Mouse (Mus musculus): ENCODE results near the gene Anxa3.
A peak's percentile ranks its signal among the peaks of the same experiment; 100 is the strongest.

The Anxa3 gene

DNA sequence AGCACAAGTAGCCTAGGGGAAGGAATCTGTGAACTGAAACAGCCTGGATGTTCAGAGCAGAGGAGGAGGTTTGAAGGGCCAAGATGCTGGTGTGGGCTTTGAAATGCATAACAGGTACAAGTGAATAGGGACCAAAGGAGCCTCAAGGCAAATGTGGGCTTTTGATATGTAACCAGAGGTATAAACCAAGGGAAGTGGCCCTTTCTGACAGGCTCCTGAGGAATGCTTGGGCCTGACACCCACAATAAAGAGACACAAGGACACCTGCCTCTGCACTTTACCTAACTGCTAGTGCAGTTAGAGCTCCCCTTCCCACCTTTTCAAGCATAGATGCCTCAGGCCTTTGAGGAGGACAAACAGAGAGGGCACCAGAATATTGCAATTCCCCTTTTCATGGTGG, 54.8 kb downstream of the Anxa3 start:
- DNase-seq (ENCODE audit: low spot score in 2 of 2) = no peak

DNA sequence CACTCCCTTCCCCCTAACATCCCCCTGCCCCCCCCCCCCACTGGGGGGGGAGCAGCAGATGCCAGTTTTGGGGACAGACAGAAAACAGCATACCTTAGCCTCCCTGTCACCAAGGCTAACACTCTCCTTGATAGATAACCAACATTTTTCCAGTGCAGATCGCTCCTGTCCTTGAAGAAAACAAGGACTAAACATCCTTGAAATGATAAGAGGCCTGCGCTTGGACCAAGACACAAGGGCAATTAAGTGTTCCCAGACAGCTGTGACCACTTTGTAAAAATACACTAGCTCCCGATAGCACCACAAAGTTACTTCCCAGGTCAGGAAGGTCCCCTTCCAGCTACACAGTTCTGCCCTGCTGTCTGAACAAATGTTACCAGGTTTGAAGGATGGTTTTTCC, 55.2 kb downstream of the Anxa3 start:
- DNase-seq (ENCODE audit: low spot score in 2 of 2) = no peak

DNA sequence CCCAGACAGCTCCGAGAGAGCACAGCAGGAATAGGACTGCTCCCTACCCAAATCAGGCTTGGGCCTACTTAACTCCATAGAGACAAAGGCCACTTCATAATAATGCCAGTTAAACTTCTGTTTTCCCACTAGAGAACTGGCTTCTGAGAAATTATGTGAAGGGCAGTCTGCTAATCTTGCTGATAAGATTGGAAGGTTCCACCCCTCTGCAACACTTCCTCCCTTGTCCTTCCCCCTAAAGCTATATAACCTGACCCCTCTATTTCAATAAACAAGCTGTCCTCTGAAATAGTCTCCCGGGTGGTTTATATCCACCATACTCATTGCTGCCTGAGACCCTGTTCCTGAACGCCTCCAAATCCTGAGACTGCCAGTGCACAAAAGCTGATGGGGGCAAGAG, 56.1 kb downstream of the Anxa3 start:
- no peak for DNase-seq (ENCODE audit: low spot score in 2 of 2)

DNA sequence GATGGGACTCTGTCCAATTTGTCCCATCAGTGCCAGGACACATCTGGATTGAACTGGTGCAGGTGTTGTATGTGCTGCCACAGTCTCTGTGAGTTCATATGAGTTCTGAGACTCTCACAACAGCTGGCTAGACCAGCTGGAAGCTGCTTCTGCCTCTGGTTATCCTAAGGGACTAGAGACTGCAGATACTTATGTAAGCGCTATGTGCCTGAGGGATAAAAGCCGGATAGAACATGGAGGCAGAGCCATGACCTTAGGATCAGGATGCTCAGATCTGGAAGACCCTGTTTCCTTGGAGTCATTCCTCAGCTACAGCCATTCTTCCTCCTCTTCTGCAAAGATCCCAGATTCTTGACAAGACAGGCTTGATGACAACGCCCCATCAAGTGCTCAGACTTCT, 60.3 kb downstream of the Anxa3 start:
- DNase-seq (ENCODE audit: low spot score in 2 of 2) = no peak

- DNase-seq (ENCODE audit: low spot score in 2 of 2) = no peak
These were observed 61.2 kb downstream of the Anxa3 start for GRCm38 (mm10) chr5:96854350-96854749.

- no peak for DNase-seq (ENCODE audit: low spot score in 2 of 2)
These were observed 66.8 kb downstream of the Anxa3 start for GRCm38 (mm10) chr5:96859938-96860337.

GRCm38 (mm10) chr5:96867171-96867570, 74.0 kb downstream of the Anxa3 start:
- DNase-seq (ENCODE audit: low spot score in 2 of 2) = no peak

DNA sequence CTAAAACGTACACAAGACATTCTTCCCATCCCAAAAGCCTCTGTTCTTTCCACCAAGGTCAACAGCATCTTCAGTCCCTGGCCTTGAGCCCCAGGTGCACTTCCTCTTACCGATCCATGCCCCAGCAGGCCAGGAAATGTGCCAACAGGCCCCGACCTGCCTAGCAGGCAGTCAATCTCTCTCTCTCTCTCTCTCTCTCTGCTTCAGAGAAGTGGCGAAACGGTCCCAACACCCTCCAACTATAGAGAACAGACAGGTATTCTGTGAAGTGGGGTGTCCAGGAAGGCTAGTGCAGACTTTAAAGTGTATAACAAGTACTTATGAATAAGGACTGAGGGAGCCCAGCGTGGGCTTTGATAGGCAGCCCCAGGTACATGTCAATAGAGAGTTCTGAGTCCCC, 75.8 kb downstream of the Anxa3 start:
- DNase-seq (ENCODE audit: low spot score in 2 of 2) = peak; percentile 50 to 62

DNA sequence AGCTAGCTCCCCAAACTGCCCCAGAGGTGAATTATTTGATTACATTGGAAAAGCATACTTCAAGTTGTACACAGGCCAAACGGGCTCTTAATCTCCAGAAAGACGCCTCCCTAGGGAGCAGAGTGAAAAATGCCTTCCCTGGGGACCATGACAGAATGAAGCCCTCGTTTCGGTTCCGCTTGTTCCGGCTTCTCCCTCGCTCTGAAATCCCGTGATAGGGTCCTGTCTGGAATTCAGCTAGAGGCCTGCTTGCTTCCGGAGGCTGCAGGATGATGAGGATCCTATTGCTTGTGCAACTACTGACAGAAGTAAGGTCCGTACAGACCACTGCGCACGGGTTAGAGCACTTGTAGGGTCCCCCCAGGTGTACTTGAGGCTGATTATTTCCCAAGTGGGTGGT, 77.9 kb downstream of the Anxa3 start:
- no peak for DNase-seq (ENCODE audit: low spot score in 2 of 2)

- no peak for DNase-seq (ENCODE audit: low spot score in 2 of 2)
These were observed 85.0 kb downstream of the Anxa3 start for GRCm38 (mm10) chr5:96878178-96878577.

- no peak for DNase-seq (ENCODE audit: low spot score in 2 of 2)
These were observed 85.9 kb downstream of the Anxa3 start for GRCm38 (mm10) chr5:96878851-96879540.

- no peak for DNase-seq (ENCODE audit: low spot score in 2 of 2)
These were observed 87.1 kb downstream of the Anxa3 start for GRCm38 (mm10) chr5:96880231-96880630.

GRCm38 (mm10) chr5:96881118-96881517, 88.0 kb downstream of the Anxa3 start:
- DNase-seq (ENCODE audit: low spot score in 2 of 2) = no peak

DNA sequence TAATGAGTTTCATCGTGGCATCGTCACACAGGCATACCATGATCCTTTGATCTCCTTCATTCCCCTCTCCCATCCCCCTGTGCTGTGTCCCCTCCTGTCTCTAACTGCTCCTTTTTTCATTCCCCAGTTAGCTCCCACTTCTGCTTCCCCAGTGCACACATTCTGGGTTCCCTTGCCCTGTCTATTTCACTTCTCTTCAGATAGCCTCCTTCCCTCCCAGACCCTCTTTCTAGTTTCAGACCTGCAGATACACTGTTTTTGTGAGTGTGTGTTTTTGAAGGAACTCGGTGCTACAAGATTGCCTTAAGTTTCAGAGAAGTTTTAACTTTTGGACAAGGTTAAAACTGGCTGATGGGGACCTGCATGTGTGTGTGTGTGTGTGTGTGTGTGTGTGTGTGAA, 88.5 kb downstream of the Anxa3 start:
- DNase-seq (ENCODE audit: low spot score in 2 of 2) = no peak

DNA sequence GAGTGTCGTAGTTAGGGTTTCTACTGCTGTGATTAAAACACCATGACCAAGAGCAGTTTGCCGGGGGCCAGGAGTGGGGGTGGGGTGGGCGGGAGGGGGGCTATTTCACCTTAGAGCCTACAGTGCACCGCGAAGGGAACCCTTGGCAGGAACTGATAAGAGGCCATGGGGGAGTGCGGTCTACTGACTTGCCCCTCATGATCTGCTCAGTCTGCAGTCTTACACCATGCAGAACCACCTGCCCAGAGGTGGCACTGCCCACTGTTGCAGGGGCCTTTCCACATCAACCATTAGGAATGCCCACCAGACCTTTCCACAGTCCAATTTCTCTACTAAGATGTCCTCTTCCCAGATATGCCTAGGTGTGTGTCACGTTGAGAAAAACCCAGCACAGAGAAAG, 92.1 kb downstream of the Anxa3 start:
- DNase-seq (ENCODE audit: low spot score in 2 of 2) = no peak

- no peak for DNase-seq (ENCODE audit: low spot score in 2 of 2)
These were observed 95.3 kb downstream of the Anxa3 start for GRCm38 (mm10) chr5:96888396-96888795.

- DNase-seq (ENCODE audit: low spot score in 2 of 2) = no peak
These were observed 97.2 kb downstream of the Anxa3 start for GRCm38 (mm10) chr5:96890367-96890766.
